Mouse (Mus musculus) 416B (cell line): ENCODE measurements around the gene Wnt10b.
"Not testable (repeated sequence)": the region's sequence is repeated elsewhere in the genome, so short reads cannot be mapped to it uniquely, and the experiment has no call there.

Source experiments
- DNase-seq: peaks from one replicate; pipeline ENCODE4 v3.0.0; 2011; ENCODE audit warnings: low read depth

Gene Wnt10b

DNA sequence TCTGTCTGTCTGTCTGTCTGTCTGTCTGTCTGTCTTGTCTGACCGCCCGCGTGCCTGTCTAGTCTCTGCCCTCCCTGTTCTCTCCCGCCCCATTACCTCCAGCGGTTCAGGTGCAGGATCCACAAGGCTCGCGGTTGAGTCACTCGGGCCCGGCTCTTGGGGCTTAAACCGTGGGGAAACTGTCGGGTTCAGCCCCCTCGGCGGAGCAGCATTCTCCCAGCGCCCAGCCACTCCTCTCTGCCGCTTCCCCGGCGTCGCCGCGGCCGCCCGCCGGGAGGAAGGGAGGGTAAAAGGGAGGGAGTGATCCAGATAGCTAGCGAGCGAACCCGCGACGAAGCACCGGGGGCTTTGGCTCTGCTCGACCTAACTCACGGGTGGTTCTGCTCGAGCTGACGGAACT lies at the start of gene Wnt10b:
Gene Wnt10b, minus strand, starts transcription at position 389 of the 400 bp plus-strand sequence.
- DNase-seq, result no peak

DNA sequence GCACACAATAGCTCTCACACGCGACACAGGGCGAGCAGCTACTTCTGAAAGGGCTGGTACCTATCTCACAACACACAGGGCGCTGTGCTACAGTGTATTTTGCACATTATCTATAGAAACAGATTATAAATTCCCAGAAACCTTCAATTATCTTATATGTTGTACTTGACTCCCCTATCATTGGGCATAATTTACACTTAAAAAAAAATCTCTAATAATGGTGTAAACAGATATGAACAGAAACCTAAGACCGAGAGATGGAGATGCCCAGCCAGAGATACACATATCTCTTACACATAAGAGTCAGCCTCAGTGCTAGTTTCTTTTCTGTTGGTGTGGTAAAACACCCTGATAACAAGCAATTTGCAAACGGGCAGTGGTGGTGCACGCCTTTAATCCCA lies 49.7 kb upstream of the Wnt10b start:
- DNase-seq, result no peak

DNA sequence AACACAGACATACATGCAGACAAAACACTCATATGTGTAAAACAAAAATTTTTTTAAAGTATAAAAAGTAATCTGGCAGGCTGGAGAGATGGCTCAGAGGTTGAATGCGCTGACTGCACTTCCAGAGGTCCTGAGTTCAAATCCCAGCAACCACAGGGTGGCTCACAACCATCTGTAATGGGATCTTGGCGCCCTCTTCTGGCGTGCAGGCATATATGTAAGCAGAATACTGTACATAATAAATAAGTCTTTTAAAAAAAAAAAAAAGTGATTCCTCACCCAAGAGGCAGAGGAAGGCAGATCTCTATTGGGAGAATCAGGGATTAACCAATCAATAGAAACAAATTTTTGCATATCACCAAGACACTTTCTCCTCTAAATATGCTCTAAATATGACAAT lies 45.5 kb upstream of the Wnt10b start:
- DNase-seq, result peak; percentile 49

DNA sequence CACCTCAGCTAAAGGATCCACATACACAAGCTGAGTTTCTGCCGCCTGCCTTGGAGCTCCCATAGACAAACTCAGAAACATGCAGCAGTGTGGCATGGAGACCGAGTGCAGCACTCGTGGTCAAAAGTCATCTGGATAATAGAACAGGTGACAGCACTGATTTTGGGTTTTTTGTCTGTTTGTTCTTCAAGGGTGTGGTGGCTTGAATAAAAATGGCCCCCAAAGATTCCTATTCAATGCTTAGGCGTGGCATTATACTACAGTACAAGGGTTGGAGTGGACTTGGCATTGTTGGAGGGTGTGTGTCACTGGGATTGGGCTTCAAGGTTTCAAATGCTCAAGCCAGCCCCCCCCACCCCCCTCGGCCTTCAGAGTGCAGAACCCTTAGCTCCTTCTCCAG lies 44.2 kb upstream of the Wnt10b start:
- no peak for DNase-seq

DNA sequence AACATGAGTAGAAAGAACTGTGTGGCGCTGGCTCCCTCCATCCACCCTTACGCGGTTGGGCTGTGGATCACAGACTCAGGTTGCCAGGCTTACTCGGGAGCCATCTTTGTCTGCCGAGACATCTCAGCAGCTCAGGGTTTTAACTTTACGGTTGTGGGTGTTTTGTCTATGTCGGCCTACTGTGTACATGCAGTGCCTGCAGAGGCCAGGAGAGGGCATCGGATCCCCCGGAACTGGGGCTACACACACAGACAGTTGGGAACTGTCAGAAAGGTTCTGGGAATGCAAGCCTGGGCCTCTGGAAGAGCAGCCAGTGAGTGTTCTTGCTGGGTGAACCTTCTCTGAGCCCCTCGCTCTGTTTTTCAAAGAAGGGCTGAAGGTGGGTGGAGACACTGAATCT lies 43.5 kb upstream of the Wnt10b start:
- peak; percentile 32 for DNase-seq

DNA sequence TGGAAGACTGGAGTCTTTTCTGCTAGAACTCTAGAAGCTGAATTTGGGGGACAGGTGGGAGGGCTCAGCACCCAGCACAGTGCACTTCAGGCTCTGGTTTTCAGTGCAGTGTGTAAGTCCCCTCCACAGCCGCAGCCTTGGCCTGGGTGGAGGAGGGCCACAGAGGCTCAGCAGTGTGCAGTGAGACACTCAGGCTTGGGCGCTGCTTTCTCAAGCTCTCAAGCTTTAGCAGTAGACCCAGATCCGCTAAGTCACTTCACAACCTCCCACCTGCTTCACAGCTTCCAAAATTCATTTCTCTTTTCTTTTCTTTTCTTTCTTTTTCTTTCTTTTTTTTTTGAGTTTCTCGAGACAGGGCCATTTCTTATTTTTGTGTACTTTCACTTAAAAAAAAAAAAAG lies 43.0 kb upstream of the Wnt10b start:
- DNase-seq, result no peak

DNA sequence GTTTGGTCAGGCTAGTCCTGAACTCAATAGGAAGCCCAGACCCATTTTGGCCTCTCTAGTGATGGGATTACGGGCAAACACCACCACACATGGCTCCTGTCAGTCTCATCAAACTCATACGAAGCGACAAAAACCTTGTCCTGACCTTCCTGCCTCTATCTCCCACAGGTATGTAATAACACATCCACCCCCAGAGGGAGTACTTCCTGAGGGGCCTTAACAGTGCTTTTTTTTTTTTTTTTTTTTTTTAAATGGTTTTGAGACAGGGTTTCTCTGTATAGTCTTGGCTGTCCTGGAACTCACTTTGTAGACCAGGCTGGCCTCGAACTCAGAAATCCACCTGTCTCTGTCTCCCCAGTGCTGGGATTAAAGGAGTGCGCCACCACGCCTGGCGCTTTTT lies 40.2 kb upstream of the Wnt10b start:
- DNase-seq, result no peak

DNA sequence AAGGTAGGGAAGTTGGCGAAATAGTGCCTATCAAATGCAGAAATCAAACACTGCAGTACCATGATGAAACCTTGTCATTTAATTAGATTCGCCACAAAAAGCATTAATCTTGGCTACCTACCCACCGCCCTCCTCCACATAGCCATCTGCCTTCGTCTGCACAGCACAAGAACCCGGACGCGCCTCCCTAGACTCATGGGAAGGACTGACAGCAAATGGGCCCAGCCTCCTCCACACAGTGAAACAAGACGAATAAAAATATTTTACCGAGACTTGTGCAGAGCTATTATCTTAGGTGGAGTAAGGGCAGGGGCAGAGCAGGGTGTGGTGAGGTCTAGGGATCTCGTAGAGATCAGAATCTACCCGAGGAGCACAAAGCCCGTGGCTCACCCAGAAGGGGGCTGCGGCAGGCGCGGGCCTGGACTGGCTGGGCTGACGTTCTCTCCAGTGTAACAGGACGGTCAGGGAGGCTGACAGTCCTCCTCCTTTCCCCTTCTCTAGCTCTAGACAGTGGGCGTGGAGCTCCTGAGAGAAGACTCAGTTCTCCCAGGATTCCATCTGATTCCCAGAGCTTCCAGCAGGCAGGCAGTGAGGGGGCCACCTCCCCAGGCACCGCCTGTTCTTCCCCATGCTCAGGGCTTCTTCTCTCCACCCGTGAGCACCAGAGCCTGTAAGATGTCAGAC lies 34.9 kb upstream of the Wnt10b start:
- DNase-seq, result no peak

DNA sequence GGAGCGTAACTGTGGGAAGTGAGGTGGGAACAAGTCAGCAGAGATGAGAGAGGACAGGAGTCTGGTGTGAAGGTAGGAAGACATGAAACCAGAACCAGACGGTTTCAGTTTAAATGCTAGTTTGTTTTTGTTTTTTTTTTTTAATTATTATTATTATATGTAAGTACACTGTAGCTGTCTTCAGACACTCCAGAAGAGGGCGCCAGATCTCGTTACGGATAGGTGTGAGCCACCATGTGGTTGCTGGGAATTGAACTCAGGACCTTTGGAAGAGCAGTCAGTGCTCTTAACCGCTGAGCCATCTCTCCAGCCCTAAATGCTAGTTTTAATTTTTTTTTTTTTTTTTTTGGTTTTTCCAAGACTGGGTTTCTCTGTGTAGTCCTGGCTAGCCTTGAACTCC lies 32.3 kb upstream of the Wnt10b start:
- not testable (repeated sequence) for DNase-seq

DNA sequence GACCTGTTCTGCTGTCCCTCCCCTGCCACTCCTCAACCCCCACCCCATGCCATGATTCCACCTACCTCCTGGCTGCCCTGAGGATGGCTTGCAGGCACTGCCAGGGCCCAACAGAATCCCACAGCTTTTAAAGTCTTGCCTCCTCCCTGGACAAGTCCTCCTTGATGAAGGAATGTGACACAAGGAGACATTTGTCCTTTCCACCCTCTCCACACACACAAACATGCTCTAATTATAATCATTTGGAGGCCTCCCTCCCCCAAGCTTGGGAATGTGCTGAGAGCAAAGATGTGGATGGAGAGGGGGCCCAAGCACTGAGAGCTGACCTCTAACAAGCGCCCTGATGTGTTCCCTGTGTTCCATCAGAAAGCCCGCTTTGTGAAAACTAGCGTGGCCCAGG lies 31.4 kb upstream of the Wnt10b start, which contains the start of gene Ddn:
Gene Ddn, minus strand, starts transcription at position 101 of the 400 bp plus-strand sequence.
- no peak for DNase-seq

DNA sequence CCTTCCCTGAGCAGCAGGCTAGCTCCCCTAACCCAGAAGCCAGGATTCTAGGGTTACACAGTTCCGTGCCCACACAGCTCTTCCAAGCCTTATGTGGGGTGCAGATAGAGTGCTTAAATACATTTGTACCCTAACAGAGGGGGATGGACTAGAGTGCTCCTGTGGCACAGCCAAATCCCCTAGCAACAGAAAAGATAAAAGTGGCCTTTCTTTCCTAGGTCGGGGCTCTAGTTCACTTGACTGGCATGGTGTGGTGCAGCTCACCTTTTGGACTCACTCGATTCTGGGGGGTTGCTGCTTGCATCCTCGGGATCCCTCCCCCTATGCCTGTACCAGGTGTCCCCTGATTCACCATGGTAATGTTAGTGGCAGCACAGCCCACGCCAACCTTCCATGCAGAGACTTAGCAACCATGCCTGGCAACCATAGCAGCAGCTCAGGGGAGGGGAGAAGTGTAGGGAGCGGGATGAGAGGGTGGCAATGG lies 30.7 kb upstream of the Wnt10b start:
- DNase-seq, result no peak

DNA sequence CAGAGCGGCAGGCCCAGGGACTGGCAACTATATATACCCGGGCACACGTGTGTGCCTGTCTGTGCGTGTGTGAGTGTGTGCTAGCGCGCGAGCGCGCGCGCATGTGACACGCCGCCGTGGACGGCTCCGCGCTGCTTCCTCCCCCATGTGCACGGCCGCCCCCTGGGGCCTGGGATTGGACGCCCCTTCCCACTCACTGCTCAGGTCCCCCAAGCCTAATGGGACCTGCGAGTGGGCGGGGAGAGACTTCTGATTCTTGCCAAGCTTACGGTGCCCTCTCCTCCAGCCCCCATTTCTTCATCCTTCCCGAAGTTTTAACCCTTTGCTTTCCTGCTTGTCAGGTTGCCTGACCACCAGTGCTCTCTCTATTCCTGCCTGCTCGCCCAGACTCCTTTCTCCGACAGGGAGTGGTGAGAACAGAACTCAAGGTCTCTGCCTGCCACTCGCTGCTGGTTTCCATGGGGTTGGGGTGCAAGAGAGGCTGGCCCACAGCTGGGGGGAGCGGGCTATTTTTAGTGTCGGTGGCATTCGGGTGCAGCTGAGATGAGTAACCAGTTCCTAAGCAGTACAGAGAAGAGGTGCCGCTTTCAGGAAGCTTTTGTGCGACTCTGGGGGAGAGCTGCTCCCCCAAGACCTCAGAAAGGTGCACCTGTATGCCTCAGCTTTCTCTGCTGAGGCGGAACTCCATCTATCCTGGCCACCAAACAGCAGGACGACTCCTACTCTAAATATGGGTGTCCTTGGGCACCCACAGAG lies 30.1 kb upstream of the Wnt10b start:
- DNase-seq, result peak; percentile 54

DNA sequence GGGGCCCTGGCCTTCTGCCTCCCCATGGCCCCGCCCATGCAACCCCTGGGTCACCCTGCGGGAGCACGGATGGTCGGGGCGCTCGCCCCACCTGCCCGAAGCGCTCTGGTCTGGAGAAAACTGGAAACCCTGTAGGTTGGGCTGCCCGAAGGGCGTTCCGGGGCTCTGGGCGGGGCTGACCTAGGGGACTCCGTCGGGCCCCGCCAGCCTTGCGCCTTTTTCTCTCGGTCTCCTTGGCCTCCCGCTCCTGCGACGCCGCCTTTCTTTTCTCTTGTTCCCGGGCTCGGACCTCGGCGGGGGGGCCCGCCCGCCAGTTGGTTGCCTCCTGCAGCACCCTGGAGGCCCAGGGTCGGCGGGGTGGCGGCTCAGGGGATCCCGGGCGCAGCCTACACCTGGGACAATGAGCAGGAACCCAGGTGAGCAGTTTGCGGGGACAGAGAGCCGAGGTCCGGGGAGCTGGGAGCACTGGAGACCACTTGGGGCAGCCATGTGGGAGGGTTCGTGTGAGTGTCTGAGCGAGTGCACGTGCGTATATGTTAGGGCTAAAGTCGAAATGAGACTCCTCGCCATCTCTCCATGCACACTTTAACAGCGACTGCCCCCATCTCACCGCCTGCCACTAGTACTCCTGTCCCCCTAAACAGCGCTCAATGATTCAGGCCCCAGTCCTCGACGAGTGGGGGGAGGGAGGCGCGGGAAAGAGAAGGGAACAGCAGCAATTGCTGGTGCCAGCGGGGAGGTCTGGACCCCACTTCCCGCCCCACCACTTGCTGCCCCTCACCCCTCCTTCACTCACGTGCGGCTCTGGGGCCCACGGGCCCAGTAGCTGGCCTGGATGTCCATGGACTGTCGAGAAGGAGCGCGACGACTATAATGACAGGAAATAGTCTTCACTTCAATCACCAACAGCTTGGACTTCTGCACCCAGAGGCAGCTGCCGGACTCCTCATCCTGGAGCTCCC lies 29.1 kb upstream of the Wnt10b start:
- no peak for DNase-seq

DNA sequence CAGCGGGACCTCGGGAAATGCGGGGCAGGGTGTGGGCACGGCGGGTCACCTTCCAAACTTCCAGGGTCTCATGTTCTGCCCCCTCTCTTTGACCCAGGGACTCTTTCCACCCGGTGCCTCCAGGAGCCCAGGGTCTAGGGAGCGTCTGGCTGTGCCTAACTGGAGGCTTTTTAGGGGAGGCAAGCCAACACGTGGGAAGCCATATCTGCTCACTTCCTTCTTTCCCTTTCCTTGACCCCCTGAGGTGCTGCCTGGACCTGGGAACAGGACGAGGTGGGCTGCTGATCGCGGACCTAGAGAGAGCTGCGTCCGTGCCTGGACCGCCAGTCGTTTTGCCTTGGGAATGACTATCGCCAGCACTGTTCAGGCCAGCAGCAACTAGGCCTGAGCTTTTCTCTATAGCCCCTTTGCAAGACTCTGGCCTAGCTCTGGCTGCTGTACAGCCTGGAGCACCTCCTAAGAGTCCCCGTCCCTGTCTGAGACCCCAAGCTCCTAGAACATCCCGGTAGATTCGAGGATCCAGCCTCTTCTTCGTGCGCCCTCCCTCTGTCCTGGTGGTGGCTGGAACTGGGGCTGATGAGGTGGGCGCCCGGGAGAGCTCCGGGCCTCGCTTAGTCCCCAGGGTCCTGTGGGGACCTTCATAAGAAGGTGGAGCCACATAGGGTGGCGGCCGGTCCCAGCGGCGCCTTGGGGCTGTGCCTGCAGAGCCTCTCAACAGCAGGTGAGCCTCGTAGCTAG lies 28.3 kb upstream of the Wnt10b start:
- no peak for DNase-seq

DNA sequence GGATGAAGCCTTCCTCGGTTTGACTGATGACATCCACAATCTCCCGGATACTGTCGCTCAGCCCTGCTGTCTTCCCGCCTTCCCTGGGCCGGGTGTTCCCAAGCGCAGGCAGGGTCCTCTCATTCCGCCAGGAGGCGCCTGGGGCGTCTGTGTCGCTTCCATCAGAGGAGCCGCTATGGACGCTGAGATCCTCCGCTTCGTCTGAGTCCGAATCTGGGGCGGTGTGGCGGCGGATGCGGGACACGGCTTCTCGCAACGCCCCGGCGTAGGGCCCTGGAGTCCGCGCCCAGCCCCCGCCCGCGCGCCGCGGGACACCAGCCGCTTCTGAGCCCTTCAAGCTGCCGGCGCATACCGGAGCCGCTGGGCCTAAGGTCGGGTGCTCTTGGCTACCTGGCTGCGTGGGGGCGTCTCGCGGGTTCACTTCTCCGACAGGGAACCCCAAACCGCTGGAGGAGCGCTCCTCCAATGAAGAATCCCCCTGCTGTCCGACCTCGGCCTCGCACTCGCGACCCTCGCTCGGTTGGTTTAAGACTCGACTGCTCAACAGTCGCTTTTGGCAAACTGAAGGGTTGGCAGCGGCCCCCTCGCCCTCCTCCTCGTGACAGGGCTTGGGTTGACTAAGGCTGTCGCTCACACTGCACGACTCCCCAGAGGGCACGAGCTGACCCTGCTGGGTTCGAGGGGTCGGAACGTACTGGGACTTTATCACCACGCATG lies 27.5 kb upstream of the Wnt10b start:
- no peak for DNase-seq

DNA sequence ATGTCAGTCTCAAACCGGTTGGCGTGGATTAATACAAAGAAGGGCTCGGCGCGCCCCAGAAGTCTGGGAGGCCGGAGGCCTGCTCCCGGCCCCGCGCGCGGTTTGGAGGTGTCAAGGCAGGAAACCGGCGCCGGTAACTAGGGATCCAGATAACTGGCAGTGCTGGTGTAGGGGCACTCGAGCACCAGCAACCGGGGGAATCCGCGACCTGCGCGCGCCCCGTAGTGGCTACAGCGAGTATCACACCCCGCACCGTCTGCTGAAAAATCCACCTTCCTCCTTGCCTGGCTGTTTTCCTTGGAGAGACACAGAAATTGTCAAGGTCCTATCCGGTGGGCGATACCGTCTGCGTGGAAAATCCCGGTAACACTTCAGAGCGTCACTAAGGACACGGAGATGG lies 26.1 kb upstream of the Wnt10b start:
- peak; percentile 76 for DNase-seq

DNA sequence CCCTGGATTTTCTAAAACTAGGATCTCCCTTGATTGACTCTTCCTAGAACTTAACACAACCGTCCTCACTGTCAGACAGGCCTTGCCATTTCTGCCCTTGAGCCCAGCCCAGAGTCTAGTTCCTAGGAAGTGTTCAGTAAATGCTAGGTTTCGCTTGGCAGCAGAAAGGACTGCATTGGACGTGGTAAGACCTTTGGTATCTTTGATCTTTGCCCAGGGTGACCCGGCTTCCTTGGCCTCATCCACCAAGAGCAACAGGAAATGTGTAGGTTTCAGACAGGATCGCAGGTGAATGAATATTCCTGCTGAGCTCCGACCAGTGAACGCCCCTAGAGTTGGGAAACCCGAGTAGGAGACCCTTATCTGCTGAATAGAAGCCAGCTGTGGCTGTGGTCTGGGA lies 25.0 kb upstream of the Wnt10b start:
- peak; percentile 49 for DNase-seq

DNA sequence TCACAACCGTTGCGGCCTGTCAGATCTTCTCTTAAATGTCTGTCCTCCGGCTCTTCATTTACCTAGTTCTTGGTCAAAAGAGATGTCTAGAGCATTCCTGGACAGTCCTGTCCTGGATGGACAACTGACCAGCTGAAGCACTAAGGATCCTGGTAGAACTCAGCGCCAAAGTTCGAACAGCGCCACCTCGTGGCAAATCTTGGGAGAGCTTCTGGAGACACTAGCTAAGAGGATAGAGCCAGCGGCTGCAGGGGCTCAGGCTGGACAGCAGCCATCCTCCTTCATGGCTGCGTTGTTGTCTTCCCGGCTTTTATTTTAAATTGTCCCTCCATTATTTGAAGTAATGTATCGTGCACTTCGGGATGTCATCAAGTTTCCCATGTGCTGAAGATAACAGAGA lies 21.4 kb upstream of the Wnt10b start:
- peak; percentile 77 for DNase-seq

DNA sequence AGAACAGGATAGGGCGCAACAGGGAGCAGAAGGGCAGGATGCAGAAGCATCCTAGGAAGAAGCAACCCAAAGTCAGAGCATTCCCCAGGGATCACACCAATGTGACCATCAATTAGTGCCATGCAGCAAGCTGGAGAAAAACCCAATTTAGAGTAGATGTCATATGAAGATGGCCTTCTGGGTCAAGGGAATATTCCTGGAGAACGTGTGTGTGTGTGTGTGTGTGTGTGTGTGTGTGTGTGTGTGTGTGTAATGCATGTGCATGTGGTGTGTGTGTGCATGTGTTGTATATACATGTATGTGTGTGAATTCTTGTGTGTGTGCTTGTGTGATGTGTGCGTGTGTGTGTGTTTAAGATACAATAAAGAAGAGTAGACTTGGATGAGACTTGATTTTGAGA lies 21.0 kb upstream of the Wnt10b start:
- no peak for DNase-seq

DNA sequence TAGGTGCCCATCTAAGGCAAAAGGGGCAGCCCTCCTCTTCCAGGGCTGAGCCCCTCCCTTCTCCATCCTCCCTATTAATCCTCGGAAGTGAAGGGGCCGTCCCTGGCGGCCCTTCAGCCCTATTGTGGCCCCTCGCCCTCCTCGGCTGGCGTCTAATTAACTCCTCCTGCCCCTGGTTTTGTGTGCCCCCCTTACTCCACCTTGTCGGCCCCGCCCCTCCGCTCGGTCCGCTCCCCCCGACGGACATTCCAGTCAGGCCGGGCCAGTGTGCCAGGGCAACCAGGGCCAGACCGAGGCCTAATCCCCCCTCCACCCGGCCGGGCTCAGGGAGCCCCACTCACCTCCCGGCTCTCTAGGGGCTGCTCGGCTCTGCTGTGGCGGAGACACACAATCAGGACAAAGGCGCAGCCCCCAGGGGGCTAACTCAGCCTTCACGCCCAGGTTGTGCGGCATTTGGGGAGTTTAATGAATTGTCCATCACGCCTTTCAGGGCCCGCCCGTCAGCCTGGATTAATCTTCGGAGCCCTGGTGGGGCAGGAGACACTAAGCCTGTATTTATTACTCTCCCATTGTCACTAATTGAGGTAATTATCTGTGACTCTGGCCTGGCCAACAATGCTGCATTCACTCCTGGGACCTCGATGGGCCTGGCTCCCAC lies 20.0 kb upstream of the Wnt10b start:
- DNase-seq, result no peak
